Mouse (Mus musculus): ENCODE measurements around the gene Gpc6.

The Gpc6 gene

GRCm38 (mm10) chr14:116924876-116925601 lies at the start of gene Gpc6:
TSS of gene Gpc6 (plus strand) at chr14:116925315.
- peak; percentile 84 to 92 for DNase-seq (ENCODE audit: low spot score in 2 of 2)

- no peak for DNase-seq (ENCODE audit: low spot score in 2 of 2)
These were observed 42.6 kb upstream of the Gpc6 start for GRCm38 (mm10) chr14:116882480-116883044.

DNA sequence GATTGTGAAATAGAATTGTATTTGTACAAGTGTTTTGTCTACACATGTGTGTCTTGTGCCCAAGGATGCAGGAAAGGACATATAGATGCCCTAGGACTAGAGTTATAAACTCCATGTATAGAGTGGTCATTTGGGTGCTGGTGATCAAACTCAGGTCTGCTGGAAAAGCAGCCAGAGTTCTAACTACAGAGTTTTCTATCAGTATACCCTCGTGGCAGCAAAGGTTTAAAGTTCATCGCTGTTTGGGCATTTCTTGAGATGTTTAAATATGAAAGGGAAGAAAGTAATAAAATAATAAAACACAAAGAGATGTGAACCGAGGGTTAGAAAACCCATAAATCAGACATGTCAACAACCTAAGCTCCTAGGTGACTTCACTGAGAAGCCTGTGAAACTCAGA lies 30.8 kb upstream of the Gpc6 start:
- DNase-seq (ENCODE audit: low spot score in 2 of 2): no peak

GRCm38 (mm10) chr14:116897971-116898370 lies 27.1 kb upstream of the Gpc6 start:
- no peak for DNase-seq (ENCODE audit: low spot score in 2 of 2)

DNA sequence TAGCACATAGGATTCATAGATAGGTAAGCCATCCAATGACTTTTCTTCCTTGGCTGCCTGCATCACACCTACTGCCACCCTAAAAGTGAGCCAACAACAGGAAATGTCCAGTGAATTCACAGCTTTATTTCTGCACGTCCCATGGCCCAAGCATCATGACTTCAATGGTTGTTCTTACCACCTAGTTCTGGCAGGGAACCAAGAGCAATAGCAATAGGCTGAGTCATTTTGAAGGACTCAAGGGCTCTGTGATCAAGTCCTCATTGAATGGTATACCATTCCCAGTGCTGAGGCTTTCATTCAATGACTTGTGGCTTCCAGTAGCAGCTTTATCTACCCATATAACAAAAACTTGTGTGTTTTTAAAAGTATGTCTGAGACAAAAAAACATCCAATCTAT lies 13.3 kb upstream of the Gpc6 start:
- DNase-seq (ENCODE audit: low spot score in 2 of 2): no peak

DNA sequence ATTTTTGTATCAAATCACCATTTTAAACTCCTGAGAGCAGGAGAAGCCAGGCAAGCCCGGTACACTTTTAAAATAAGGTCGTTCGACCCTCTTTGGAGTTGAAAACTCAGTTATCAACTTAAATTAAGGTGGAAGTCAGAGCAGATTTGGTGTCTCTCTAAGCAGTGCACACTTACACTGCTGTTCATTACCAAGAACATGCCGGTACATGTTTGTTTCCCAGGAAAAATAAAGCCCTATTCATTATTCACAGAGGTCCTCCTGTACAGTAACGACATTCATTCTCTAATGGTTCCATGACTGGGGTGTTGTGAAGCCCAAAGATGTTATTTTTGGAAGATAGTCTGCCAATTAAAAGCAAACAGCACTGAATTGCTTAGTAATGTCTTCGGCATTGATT lies 8.2 kb upstream of the Gpc6 start:
- no peak for DNase-seq (ENCODE audit: low spot score in 2 of 2)

- DNase-seq (ENCODE audit: low spot score in 2 of 2): no peak
These were observed 849 bp upstream of the Gpc6 start for GRCm38 (mm10) chr14:116924266-116924665.

GRCm38 (mm10) chr14:116925691-116926403 lies 732 bp downstream of the Gpc6 start:
- peak; percentile 37 to 50 for DNase-seq (ENCODE audit: low spot score in 2 of 2)

- DNase-seq (ENCODE audit: low spot score in 2 of 2): peak; percentile 65 to 73
These were observed 1.5 kb downstream of the Gpc6 start for GRCm38 (mm10) chr14:116926404-116927171.

DNA sequence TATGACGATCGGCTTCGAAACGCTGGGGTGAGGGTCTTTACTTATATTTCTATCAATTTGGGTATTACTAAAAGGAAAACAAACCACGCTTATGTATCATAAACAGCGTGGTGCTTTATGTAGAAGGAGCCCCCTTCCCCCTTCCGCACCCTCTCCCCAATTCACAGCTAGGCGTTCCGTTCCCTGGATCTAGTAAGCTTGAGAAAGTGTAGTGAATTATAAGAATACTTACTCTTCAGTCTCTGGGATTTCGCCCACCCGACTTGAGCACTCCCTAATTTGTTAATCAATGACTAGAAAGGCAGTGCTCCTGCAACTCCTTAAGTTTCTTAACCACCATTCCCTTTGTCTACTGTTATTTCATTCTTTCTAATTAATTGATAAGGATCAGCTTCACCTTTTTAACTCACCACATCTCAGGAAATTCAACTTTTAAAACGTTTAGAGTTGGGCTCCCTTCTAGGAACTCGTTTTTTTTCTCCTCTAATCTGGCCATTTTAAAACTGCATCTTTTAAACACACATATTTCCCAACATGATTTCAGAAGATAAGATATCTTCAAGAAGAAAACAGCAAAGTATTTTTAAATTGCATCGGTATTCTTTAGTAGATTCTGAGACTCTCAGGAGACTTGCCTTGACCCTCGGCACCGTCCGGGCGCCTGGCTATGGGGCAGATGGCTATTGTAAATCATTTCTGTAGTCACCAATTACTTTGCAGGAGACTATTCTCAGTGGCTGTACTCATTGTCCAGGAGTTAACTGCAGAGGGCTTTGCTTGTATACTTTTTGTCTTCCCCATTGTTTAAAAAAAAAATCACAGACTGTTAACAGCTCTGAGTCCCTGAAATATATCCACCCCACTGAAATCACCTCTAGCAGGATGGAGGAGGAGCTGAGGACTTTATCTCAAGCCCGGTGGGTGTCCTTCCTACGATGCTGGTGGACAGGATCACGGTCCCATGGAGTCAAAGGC lies 2.5 kb downstream of the Gpc6 start:
- no peak for DNase-seq (ENCODE audit: low spot score in 2 of 2)

DNA sequence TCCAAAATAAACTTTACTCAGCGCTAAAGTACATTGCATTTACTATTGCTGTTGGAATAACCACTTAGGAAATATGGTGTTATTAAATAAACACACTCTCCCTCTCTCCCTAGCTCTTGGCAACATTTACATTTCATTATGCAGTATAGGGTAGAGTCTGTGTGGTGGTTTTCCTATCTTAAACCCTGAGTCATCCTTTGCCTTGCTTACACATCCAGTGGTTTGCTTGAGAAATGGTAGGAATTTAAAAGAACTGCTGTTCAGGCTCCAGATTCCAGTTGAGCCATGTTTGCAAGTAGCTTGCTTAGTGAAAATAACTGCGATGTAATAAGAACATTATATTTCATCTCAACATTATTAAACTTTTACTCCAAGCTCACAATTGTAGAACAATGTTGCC lies 3.3 kb downstream of the Gpc6 start:
- no peak for DNase-seq (ENCODE audit: low spot score in 2 of 2)

GRCm38 (mm10) chr14:116928796-116929529 lies 3.8 kb downstream of the Gpc6 start:
- DNase-seq (ENCODE audit: low spot score in 2 of 2): no peak

GRCm38 (mm10) chr14:116933825-116934224 lies 8.7 kb downstream of the Gpc6 start:
- no peak for DNase-seq (ENCODE audit: low spot score in 2 of 2)

DNA sequence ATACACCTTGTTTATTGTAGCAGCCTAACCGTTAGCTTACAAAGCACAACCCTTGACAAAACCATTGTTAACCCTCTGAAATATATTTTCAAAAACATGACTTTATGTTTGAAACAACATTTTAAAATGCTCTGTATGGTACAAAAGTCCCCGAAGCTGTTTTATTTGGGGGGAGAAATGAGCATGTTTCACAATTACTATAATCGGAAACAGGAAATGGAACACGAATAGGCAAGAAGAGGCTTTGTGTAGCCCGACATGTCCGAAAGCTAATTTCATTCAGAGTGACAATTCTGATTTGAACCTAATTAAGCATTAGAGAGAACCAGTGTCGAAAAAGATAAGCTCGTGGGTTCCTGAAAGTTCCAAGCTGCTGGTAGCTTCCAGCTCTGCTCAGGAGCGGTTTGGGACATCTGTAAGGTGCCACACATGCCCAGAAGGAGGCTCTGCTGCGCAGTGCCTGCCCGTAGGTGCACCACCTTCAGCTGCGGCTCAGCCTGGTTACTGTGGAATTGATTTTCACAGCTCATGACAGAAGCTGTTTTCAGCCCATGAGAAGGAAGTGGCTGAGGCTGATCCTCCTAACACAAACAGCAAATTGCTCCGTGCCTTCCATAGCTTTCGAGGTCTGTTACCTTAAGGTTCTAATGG lies 12.9 kb downstream of the Gpc6 start:
- peak; percentile 51 to 60 for DNase-seq (ENCODE audit: low spot score in 2 of 2)

- no peak for DNase-seq (ENCODE audit: low spot score in 2 of 2)
These were observed 13.6 kb downstream of the Gpc6 start for GRCm38 (mm10) chr14:116938735-116939134.

GRCm38 (mm10) chr14:116939561-116939960 lies 14.4 kb downstream of the Gpc6 start:
- DNase-seq (ENCODE audit: low spot score in 2 of 2): no peak

- no peak for DNase-seq (ENCODE audit: low spot score in 2 of 2)
These were observed 16.7 kb downstream of the Gpc6 start for GRCm38 (mm10) chr14:116941772-116942171.

- DNase-seq (ENCODE audit: low spot score in 2 of 2): no peak
These were observed 18.6 kb downstream of the Gpc6 start for GRCm38 (mm10) chr14:116943751-116944150.

DNA sequence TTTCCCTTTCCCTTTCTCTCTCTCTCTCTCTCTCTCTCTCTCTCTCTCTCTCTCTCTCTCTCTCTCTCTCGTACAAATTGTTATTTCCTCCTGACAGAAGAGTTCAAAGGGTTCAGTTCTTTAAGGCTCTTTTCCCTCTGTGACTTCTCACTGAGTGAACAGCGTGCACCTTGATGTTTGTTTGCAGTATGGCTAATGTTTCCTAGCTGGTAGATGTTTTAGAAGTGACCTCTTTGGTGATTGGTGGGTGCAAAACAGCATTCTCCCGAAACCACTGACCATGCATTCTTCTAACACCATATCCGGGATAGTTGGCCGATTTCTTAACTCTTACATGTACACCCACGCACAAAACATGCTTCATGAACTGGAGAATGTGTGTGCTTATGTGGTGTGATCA lies 20.9 kb downstream of the Gpc6 start:
- DNase-seq (ENCODE audit: low spot score in 2 of 2): no peak

- DNase-seq (ENCODE audit: low spot score in 2 of 2): no peak
These were observed 22.3 kb downstream of the Gpc6 start for GRCm38 (mm10) chr14:116947461-116947860.

All from right cerebral cortex, adult 2 months (tissue).